Mouse (Mus musculus): Measurements from ENCODE around the gene Gfpt2.

DNA sequence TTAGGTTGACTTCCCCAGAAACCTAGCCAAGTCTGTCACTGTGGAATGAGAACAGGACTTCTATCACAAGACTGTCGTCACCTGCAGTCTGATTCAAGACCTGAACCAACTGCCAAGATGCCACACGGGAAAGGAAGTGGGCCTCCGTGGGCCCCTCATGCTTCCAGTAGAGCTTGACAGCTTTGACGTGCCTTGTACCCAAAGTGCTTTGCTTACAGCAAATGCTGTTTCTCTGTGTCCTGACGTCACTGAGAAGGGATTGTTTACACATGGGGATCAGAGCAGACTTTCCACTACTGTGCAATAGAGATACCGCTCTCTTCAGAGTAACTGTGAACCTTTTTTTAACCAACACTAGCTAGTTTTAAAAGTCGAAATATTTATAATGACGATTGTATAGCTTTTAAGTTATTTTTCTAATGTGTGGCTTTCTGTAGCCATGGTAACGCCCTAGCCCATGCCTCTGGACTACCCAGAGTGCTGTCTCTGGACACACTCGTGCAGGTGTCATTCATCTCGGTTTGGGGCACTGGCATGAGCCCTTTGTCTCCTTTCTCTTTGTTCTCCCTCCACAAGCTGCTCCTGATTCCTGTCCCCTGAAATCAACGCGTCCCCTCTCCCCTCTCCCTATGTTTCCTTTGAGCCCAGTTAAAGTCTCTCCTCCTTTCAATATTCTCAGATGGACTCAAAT, 43.9 kb downstream of the Gfpt2 start:
- TF ChIP-seq POLR2A (IDR thresholded peaks at IDR 0.05; ENCODE audit: insufficient read length, low read depth), result no peak
- no peak for TF ChIP-seq MAX (IDR thresholded peaks at IDR 0.05; ENCODE audit: low read depth)
- no peak for TF ChIP-seq POLR2AphosphoS2 (IDR thresholded peaks at IDR 0.05; ENCODE audit: insufficient read length, low read depth)
- TF ChIP-seq MYOD1 (IDR thresholded peaks at IDR 0.05; ENCODE audit: control insufficient read depth in 1 of 3, insufficient read length in 2 of 3, low read depth in 2 of 3), result no peak
- TF ChIP-seq USF1 (IDR thresholded peaks at IDR 0.05; ENCODE audit: low read depth), result no peak
